9 mouse cellular contexts compared by ENCODE assay signal in the genomic region with DNA sequence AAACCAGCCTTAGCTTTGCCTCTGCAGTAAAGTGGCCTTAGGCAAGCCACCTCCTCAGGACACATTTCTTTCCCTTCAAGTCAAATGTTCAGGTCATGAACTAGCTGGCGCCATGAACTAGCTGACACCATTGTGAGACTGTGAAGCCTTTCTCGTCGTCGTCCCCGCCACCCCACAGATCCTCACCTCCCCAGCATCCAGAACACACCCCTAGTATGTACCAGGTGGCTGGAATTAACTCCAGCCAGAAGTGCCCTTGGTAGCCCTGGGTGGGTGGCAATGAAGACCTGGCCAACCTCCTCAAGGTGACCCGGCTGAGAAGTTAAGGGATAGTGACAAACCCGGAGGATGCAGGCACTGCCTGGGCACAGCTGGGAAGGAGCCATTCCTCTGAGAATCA. TPM values are rescaled to one million over a fixed set of nuclear protein-coding genes. Genes with fewer than 3 reads are reported as not detected.
DNase-seq lines count a peak whose midpoint lies in the region; ATAC-seq lines count a peak whose summit lies in the region.
"Had no signal": no experiment of that assay in that cellular context is flagged by ENCODE, and none has a peak within 500 bp of the region (broad histone marks: within the 10 kb centered on the region; RNA-seq: fewer than 3 reads in every experiment).

No protein-coding gene starts in this region.

- no peak overlapping the region for H3K4me3 ChIP-seq in lung, embryonic 16.5 days (ENCODE audit: low read length)
- H3K4me3 ChIP-seq in embryonic facial prominence, embryonic 15.5 days (replicated peaks), result no peak overlapping the region
- H3K4me3 ChIP-seq in midbrain, embryonic 15.5 days, result no peak overlapping the region
- H3K4me3 ChIP-seq: neural tube, embryonic 13.5 days had no signal

- 51% methylated on average over 7 of the region's 7 CpGs for WGBS in lung, embryonic 16.5 days
- 62% methylated on average over 7 of the region's 7 CpGs for WGBS in embryonic facial prominence, embryonic 15.5 days
- 62% methylated on average over 7 of the region's 7 CpGs for WGBS in midbrain, embryonic 15.5 days

- H3K4me2 ChIP-seq in lung, embryonic 16.5 days (ENCODE audit: low read depth, low read length), result no peak overlapping the region
- H3K4me2 ChIP-seq in embryonic facial prominence, embryonic 15.5 days (replicated peaks), result no peak overlapping the region
- H3K4me2 ChIP-seq in midbrain, embryonic 15.5 days, result no peak overlapping the region
- H3K4me2 ChIP-seq: neural tube, embryonic 13.5 days had no signal

- no peak overlapping the region for H3K9ac ChIP-seq in lung, embryonic 16.5 days (ENCODE audit: low read length)
- H3K9ac ChIP-seq in embryonic facial prominence, embryonic 15.5 days, result no peak overlapping the region
- no peak overlapping the region for H3K9ac ChIP-seq in midbrain, embryonic 15.5 days

- peaks cover 13% of the 10 kb centered on the region for H3K4me1 ChIP-seq in lung, embryonic 16.5 days (replicated peaks; ENCODE audit: control insufficient read depth, insufficient read depth, low read length)
- peaks cover 19% of the 10 kb centered on the region for H3K4me1 ChIP-seq in embryonic facial prominence, embryonic 15.5 days
- peaks cover 14% of the 10 kb centered on the region; the same call in 1 of the 2 replicates for H3K4me1 ChIP-seq in midbrain, embryonic 15.5 days

- H3K27me3 ChIP-seq in lung, embryonic 16.5 days (ENCODE audit: control insufficient read depth, insufficient read depth, low read depth, low read length), result no peaks in the 10 kb centered on the region
- H3K27me3 ChIP-seq in embryonic facial prominence, embryonic 15.5 days, result no peaks in the 10 kb centered on the region
- no peaks in the 10 kb centered on the region for H3K27me3 ChIP-seq in midbrain, embryonic 15.5 days (replicated peaks)

- no peak overlapping the region for H3K27ac ChIP-seq in lung, embryonic 16.5 days (ENCODE audit: low read length)
- H3K27ac ChIP-seq in embryonic facial prominence, embryonic 15.5 days (replicated peaks), result no peak overlapping the region; the same call in 1 of the 2 replicates
- no peak overlapping the region for H3K27ac ChIP-seq in midbrain, embryonic 15.5 days
- H3K27ac ChIP-seq: neural tube, embryonic 13.5 days had no signal

- peak; percentile 92 for DNase-seq in heart, adult 11 months
- no peak for DNase-seq in heart, postnatal 36 days
- no peak for DNase-seq in lung, adult 18-20 months
- no peak for DNase-seq in Muller cell, postnatal 12 days (ENCODE audit: inconsistent ontology term)
- DNase-seq in kidney, adult 18-20 months, result no peak

- no peaks in the 10 kb centered on the region for H3K9me3 ChIP-seq in lung, embryonic 16.5 days (ENCODE audit: control insufficient read depth, low read length)
- no peaks in the 10 kb centered on the region for H3K9me3 ChIP-seq in embryonic facial prominence, embryonic 15.5 days (replicated peaks)
- no peaks in the 10 kb centered on the region for H3K9me3 ChIP-seq in midbrain, embryonic 15.5 days
- H3K9me3 ChIP-seq: neural tube, embryonic 13.5 days had no signal

- ATAC-seq in lung, embryonic 16.5 days (ENCODE audit: low read depth), result peak; percentile 16; the same call in 1 of the 2 replicates
- ATAC-seq in embryonic facial prominence, embryonic 15.5 days (ENCODE audit: insufficient number of reproducible peaks, low FRiP score, low TSS enrichment, low read depth), result peak; percentile 30; the same call in 1 of the 2 replicates
- 0 out of 2 replicates have a peak, but pooled peaks have one; percentile 8 for ATAC-seq in midbrain, embryonic 15.5 days (replicated peaks)

- no peaks in the 10 kb centered on the region for H3K36me3 ChIP-seq in lung, embryonic 16.5 days (ENCODE audit: control insufficient read depth, insufficient read depth, low read length)
- H3K36me3 ChIP-seq in embryonic facial prominence, embryonic 15.5 days, result no peaks in the 10 kb centered on the region
- H3K36me3 ChIP-seq in midbrain, embryonic 15.5 days (replicated peaks), result no peaks in the 10 kb centered on the region
- H3K36me3 ChIP-seq: neural tube, embryonic 13.5 days had no signal

- intact Hi-C loops in heart, postnatal 36 days (cut with DNase I), result loop anchor here (1.0 to 2.0 kb wide), 5 partner anchors 17 to 136 kb away; no protein-coding TSS in a partner anchor

RNA-seq across cellular contexts. Expression of gene Irf2bpl, which starts 21.3 kb away (rescaled TPM):
- total RNA-seq in heart, postnatal 36 days (2021), result 10 to 100 TPM; 36.1 to 37.0 TPM
- polyA plus RNA-seq in lung, embryonic 16.5 days (2015; fragmentation: Nextera tagmentation; extraction: Ambion mirVana), result 28.8 and 34.2 TPM in 2 replicates
- 45.2 and 50.6 TPM in 2 replicates for polyA plus RNA-seq in embryonic facial prominence, embryonic 15.5 days (2015; fragmentation: Nextera tagmentation; extraction: Ambion mirVana)
- 94.3 and 98.5 TPM in 2 replicates for polyA plus RNA-seq in midbrain, embryonic 15.5 days (2015; fragmentation: Nextera tagmentation; extraction: Ambion mirVana)

RNA-seq across cellular contexts. Expression of gene Cipc, which starts 41.0 kb away (rescaled TPM):
- total RNA-seq in heart, postnatal 36 days (2021), result 10 to 100 TPM; 46.4 to 48.4 TPM
- polyA plus RNA-seq in lung, embryonic 16.5 days (2015; fragmentation: Nextera tagmentation; extraction: Ambion mirVana), result 18.9 and 20.2 TPM in 2 replicates
- polyA plus RNA-seq in embryonic facial prominence, embryonic 15.5 days (2015; fragmentation: Nextera tagmentation; extraction: Ambion mirVana), result 20.3 and 23.2 TPM in 2 replicates
- 55.0 and 56.0 TPM in 2 replicates for polyA plus RNA-seq in midbrain, embryonic 15.5 days (2015; fragmentation: Nextera tagmentation; extraction: Ambion mirVana)
